Mouse (Mus musculus) midbrain, embryonic 10.5 days (tissue): ENCODE results near the gene Ubqln4. TPM values are rescaled to one million over a fixed set of nuclear protein-coding genes. Genes with fewer than 3 reads are reported as not detected.
A peak's percentile ranks its signal among the peaks of the same experiment; 100 is the strongest.
"Not testable (repeated sequence)": the region's sequence is repeated elsewhere in the genome, so short reads cannot be mapped to it uniquely, and the experiment has no call there.

Experiments used
- DNase-seq: peaks from one replicate; pipeline ENCODE4 v3.0.0-alpha.2; 2017; ENCODE audit warnings: low spot score
- H3K27ac ChIP-seq: fragments of 300-500 bp; sonication (generic); replicated peaks from 2 replicates; pipeline ENCODE4 v1.5.1; 2016; ENCODE audit warnings: mild to moderate bottlenecking
- H3K27me3 ChIP-seq: fragments of 300-500 bp; sonication (generic); 2 replicates; pipeline ENCODE4 v1.6.1; 2016; ENCODE audit warnings: low read depth, mild to moderate bottlenecking; ENCODE audit not compliant: poor library complexity, severe bottlenecking
- H3K36me3 ChIP-seq: fragments of 300-500 bp; sonication (generic); 2 replicates; pipeline ENCODE4 v1.6.1; 2016; ENCODE audit warnings: mild to moderate bottlenecking, moderate library complexity
- H3K4me1 ChIP-seq: fragments of 300-500 bp; sonication (generic); 2 replicates; pipeline ENCODE4 v1.6.1; 2016
- H3K4me3 ChIP-seq: fragments of 300-500 bp; sonication (generic); 2 replicates; pipeline ENCODE4 v1.5.1; 2016; ENCODE audit warnings: mild to moderate bottlenecking, moderate library complexity
- H3K9me3 ChIP-seq: fragments of 300-500 bp; sonication (generic); replicated peaks from 2 replicates; pipeline ENCODE4 v1.6.1; 2016; ENCODE audit warnings: mild to moderate bottlenecking
- WGBS: fragments of 180-500 bp; shearing (Covaris S2); methylation state at CpG from one replicate; pipeline ENCODE4 v1.1.7; 2016; 5-methylcytosine and 5-hydroxymethylcytosine counted together
- polyA plus RNA-seq: library from polyadenylated mRNA; unstranded; fragments of >200 nt; fragmentation: Nextera tagmentation; extraction: Ambion mirVana; gene quantifications from 2 replicates; pipeline ENCODE4 v1.2.1, GENCODE M21; 2016

Gene Ubqln4
- polyA plus RNA-seq, 1 experiment from 2014 or later, result 71.1 TPM

DNA sequence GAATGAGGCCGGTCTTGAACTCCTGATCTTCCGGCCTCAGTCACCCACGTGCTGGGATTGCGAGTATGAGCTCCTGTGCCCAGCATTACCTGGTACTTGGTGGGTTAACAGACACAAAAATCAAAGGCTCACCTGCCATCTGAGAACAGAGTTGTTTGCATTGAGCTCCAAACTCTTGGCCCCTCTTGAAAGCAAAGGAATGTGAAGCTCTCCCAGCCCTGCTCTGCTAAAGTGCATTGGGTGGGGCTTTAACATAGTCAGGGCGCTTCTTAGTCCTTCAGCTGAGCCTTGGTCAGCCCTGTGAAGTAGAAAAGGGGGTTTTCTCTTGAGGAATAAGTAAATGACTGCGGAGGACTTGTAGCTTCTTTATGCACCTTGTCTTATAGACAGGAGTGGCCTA lies 32.2 kb downstream of the Ubqln4 start:
- no peaks in the 10 kb centered on the region for H3K9me3 ChIP-seq
- no peak overlapping the region for H3K4me3 ChIP-seq
- 96% methylated on average over 6 of the region's 6 CpGs for whole genome bisulfite sequencing
- H3K36me3 ChIP-seq, result peaks cover 87% of the 10 kb centered on the region
- peaks cover 8% of the 10 kb centered on the region for H3K4me1 ChIP-seq
- no peak for DNase-seq
- H3K27ac ChIP-seq, result no peak overlapping the region
- no peaks in the 10 kb centered on the region for H3K27me3 ChIP-seq

DNA sequence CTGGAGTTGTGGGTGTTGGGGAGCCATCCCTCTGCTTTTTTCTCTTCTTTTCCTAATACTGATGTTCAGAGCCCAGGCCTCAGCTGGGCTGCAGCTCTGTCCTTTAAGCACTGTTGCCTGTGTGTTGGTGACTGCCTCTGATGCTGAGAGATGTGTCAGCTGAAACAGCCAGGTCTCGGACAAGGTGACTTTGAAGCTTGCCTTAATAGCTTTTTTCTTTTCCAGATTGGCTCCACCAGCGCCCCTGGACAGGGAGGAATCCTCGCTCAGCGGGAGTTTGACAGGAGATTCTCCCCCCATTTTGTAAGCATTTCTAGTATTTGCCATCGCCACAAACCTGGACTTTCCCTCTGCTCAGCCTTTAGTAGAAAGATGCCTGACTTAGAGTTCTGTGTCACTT lies 33.1 kb downstream of the Ubqln4 start:
- no peaks in the 10 kb centered on the region for H3K9me3 ChIP-seq
- H3K27me3 ChIP-seq, result no peaks in the 10 kb centered on the region
- WGBS, result 90% methylated on average over 5 of the region's 5 CpGs
- DNase-seq, result no peak
- no peak overlapping the region for H3K4me3 ChIP-seq
- H3K4me1 ChIP-seq, result peaks cover 10% of the 10 kb centered on the region
- H3K27ac ChIP-seq, result no peak overlapping the region
- peaks cover 79% of the 10 kb centered on the region for H3K36me3 ChIP-seq

DNA sequence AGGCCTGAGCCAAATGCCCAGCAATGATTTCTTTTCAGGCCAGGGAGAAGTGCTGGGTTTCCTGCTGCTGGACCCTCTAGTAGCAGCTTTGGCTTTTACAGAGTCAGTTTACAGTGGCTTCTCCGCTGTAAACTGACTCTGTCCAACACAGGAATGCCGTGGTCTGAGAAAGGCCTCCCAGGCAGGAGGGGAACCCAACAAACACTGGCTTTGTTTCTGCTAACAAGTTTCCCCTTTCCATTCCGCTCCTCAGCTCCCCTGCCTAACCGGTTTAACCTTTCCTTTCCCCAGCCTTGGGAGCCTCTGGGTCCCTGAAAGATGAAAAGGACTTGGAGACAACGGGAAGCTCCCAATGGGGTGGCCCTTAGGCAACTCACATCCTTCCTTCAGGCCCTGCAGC lies 36.7 kb downstream of the Ubqln4 start:
- no peaks in the 10 kb centered on the region for H3K27me3 ChIP-seq
- H3K9me3 ChIP-seq, result no peaks in the 10 kb centered on the region
- DNase-seq, result no peak
- 18% methylated on average over 5 of the region's 5 CpGs for WGBS
- peaks cover 45% of the 10 kb centered on the region for H3K36me3 ChIP-seq
- H3K4me1 ChIP-seq, result peaks cover 21% of the 10 kb centered on the region
- H3K4me3 ChIP-seq, result no peak overlapping the region
- H3K27ac ChIP-seq, result no peak overlapping the region

DNA sequence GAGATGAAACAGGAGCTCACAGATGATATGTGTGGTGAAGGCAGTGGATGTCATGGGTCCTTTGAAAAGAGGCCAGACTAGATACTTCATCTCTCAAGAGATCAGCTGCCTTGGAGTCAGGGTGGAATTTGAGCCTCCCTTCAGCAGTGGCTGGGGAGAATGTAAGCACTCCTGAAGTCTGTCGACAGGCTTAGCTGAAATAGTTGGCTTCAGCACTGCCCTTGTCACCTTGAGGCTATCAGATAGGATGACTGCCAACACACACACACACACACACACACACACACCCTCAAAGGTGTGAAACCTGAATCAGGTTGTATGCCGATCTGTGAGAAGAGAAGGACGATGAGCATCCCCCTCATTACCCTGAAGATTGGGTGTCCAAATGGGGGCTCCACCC lies 37.5 kb downstream of the Ubqln4 start:
- no peaks in the 10 kb centered on the region for H3K27me3 ChIP-seq
- H3K4me1 ChIP-seq, result peaks cover 21% of the 10 kb centered on the region
- no peaks in the 10 kb centered on the region for H3K9me3 ChIP-seq
- H3K36me3 ChIP-seq, result peaks cover 37% of the 10 kb centered on the region
- WGBS, result 44% methylated on average over 3 of the region's 3 CpGs
- H3K4me3 ChIP-seq, result no peak overlapping the region
- H3K27ac ChIP-seq, result no peak overlapping the region
- DNase-seq, result no peak

DNA sequence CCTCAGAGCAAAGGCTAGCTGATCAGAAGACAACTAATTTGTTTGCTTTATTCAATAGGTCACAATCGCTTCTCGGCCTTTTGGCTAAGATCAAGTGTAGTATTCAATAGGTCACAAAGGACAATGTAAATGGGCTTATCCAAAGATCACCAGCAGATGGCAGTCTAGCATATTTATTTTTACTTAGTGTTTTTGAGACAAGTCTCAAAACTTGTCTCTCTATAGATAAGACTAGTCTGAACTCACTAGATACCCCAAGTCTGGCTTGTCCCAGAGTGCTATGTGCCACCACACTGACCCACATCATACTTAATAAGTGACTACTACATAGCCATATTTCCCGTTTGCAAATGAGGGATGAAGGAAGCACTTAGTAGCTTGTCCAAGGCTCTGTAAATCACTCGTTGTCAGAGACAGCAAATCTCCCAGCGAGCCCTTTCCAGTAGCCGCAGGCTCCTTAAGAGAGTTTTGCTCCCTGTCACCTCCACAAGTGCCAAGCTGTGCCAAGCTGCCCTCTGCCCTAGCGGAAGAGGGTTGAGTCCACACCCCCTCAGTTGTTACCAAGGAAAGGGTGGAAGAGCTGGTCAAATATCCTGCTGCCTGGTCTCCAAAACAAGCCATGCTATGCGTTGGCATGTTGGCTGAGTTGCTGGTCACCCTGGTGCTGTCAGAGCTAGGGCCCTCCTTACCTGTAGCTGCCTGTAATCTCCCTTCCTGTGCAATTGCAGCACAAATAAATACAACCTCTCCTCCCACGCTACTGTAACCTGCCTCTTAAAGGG lies 38.6 kb downstream of the Ubqln4 start:
- Histone ChIP-seq H3K9me3 (no peaks in the 10 kb centered on the region), H3K36me3 (peaks cover 26% of the 10 kb centered on the region), H3K4me3 (no peak overlapping the region), H3K27ac (peak overlapping the region; percentile 50; the same call in 1 of the 2 replicates), H3K4me1 (peaks cover 21% of the 10 kb centered on the region), H3K27me3 (no peaks in the 10 kb centered on the region)
- peak; percentile 29 for DNase-seq
- 39% methylated on average over 9 of the region's 9 CpGs for WGBS

DNA sequence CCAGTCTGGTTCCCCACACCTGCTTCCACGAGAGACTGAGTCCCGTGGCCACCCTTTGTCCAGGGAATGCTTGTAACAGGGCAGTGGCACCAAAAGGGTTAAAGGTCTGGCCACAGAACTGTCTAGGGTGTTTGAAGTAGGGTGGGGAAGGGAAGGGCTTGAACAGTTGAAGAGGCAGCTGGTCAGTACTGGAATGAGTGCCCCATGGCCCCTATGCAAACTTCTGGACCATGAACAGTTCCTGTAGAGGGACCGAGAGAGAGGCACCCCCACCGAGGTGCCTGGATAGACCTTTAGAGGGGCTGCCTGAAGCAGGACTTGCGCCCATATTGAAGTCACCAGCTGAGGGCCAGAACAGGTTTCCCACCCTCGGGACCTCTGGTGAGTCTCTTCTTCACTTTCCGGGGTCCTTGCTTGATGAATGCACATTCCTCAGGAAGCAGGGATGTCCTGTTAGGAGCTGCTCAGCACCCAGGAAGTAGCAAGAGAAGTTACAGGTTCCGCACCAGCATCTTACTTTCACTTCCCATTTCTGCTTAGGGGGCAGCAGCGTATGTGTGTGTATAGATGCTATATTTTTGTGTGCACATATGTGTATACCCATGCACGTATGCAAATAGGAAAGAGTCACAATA lies 39.5 kb downstream of the Ubqln4 start:
- Histone ChIP-seq H3K4me3 (no peak overlapping the region), H3K9me3 (no peaks in the 10 kb centered on the region), H3K36me3 (peaks cover 16% of the 10 kb centered on the region), H3K4me1 (peaks cover 21% of the 10 kb centered on the region), H3K27me3 (no peaks in the 10 kb centered on the region), H3K27ac (no peak overlapping the region)
- 74% methylated on average over 10 of the region's 10 CpGs for WGBS
- DNase-seq, result no peak

DNA sequence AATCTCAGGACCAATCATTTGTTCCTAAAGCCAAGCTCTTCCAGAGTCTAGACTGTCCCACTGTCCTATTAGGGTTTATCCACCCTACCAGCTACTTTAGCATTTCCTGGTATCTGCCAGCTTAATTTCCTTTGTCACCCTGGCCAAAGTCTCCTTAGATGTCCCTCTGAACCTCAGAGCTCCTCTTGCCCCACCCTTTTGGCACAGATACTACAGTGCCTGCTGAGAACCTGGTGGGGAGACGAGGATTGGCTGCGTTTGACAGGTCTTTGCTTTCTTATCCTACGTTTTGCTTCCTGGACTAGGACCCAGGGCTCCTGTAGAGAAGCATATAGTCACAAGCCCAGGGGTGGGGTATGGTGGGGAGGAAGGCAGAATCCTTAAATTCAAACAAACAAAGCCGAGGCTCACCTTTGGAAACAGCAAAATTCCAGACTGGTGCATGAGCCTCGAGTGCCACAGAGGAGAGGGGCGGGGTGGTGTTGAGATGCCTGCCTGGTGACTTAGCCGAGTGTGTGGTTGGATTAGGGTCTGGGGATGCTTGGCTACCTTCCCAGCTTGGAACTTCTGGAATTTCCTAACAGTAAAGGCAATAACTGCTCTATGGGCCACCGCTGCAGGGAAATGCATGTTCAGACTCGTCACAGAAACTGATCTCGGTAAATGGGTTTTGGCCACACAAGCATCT lies 40.5 kb downstream of the Ubqln4 start:
- H3K4me3 ChIP-seq, result no peak overlapping the region
- H3K9me3 ChIP-seq, result no peaks in the 10 kb centered on the region
- 69% methylated on average over 10 of the region's 10 CpGs for WGBS
- H3K27ac ChIP-seq, result no peak overlapping the region
- no peaks in the 10 kb centered on the region for H3K27me3 ChIP-seq
- 0 out of 2 replicates have a peak, but pooled peaks cover 7% of the 10 kb centered on the region for H3K36me3 ChIP-seq
- DNase-seq, result no peak
- peaks cover 21% of the 10 kb centered on the region for H3K4me1 ChIP-seq

DNA sequence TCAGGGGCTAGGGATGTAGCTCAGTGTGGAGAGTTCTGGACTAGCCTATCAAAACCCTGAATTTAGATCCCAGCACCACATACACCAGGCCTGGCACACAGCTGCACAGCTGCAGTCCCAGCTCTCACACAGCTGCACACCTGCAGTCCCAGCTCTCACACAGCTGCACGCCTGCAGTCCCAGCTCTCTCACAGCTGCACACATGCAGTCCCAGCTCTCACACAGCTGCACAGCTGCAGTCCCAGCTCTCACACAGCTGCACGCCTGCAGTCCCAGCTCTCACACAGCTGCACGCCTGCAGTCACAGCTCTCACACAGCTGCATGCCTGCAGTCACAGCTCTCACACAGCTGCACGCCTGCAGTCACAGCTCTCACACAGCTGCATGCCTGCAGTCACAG lies 43.0 kb downstream of the Ubqln4 start:
- H3K36me3 ChIP-seq, H3K4me3 ChIP-seq, H3K27me3 ChIP-seq, DNase-seq, H3K9me3 ChIP-seq, H3K27ac ChIP-seq: not testable (repeated sequence)
- H3K4me1 ChIP-seq, result peaks cover 12% of the 10 kb centered on the region
- 75% methylated on average over 4 of the region's 4 CpGs for WGBS

DNA sequence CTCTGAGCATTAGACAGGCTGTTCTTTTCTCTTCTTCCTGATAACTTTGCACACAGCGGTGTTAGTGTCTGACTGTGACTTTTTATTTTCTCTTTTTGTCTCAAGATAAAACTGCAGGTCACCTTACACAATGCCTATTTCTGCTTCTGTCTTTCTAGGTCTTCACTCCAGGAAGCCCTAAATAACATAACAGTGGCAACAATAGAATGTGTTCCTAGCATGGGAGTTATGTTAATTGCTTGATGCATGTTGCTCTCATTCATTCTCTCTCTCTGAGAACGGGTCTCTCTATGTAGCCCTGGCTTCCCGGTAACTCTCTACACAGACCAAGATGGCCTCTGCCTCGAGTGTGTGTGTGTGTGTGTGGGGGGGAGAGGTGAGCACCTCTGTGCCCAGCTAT lies 48.9 kb downstream of the Ubqln4 start:
- no peaks in the 10 kb centered on the region for H3K9me3 ChIP-seq
- no peaks in the 10 kb centered on the region for H3K36me3 ChIP-seq
- no peak for DNase-seq
- peaks cover 12% of the 10 kb centered on the region for H3K27me3 ChIP-seq
- 84% methylated on average over 4 of the region's 4 CpGs for WGBS
- H3K4me3 ChIP-seq, result no peak overlapping the region
- H3K27ac ChIP-seq, result no peak overlapping the region
- peaks cover 16% of the 10 kb centered on the region for H3K4me1 ChIP-seq

DNA sequence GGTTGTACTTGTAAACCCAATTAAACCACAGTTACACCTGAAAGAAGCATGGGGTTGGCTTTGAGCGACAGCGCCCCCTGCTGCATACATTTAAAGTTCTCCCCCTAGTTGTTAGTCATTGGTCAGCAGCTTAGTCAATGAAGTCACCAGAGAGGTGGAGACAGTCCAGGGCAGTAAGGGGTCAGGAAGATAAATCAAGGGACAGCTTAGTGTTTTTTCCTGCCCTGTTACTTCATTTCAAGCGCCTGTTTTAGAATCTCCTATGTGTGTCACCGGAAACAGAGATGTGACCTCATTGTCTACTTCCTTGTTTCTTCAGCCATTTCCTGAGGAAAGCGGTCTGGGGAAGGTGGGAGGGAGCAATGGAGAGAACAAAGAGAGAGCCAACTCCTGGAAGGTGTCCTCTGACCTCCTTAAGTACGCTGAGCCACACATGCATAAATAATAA lies 50.2 kb downstream of the Ubqln4 start:
- peak; percentile 49 for DNase-seq
- H3K4me1 ChIP-seq, result peaks cover 25% of the 10 kb centered on the region
- no peak overlapping the region for H3K27ac ChIP-seq
- H3K4me3 ChIP-seq, result no peak overlapping the region
- peaks cover 12% of the 10 kb centered on the region for H3K27me3 ChIP-seq
- no peaks in the 10 kb centered on the region for H3K36me3 ChIP-seq
- 26% methylated on average over 6 of the region's 6 CpGs for WGBS
- H3K9me3 ChIP-seq, result no peaks in the 10 kb centered on the region

DNA sequence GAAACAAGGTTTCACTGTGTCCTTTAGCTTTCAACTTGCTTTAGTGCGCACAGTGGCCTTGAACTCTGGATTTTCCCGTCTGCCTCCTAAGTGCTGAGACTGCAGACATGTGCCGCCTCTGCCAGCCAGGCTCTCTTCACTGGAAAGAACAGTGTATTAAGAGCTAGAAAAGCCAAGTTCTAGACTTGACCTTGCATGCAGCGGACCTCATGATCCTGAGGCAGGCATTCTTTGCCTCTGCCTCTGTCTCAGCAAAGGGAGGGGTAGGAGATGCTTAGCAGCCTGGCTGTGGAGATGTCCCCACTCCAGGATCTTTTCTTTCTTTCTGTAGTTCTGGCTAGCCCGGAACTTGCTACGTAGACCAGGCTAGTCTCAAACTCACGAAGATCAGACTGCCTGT lies 51.3 kb downstream of the Ubqln4 start:
- Histone ChIP-seq H3K4me3 (no peak overlapping the region), H3K27me3 (peaks cover 12% of the 10 kb centered on the region), H3K27ac (no peak overlapping the region), H3K4me1 (peaks cover 25% of the 10 kb centered on the region), H3K9me3 (no peaks in the 10 kb centered on the region), H3K36me3 (no peaks in the 10 kb centered on the region)
- no peak for DNase-seq
- WGBS, result 95% methylated on average over 7 of the region's 7 CpGs

DNA sequence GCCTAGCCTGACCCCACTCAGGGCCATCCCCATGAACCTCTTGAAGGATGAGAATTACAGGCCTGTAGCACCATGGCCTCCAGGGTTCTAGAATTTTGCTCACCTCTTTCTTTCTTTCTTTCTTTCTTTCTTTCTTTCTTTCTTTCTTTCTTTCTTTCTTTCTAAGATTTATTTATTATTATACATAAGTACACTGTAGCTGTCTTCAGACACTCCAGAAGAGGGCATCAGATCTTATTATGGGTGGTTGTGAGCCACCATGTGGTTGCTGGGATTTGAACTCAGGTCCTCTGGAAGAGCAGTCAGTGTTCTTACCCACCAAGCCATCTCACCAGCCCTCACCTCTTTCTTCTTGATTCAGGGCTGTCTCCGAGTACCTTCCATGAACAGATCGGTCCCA lies 52.1 kb downstream of the Ubqln4 start, which contains the start of gene Arhgef2:
Gene Arhgef2 (plus strand): TSS at position 301 of the 400 bp plus-strand sequence.
- H3K36me3 ChIP-seq, H3K9me3 ChIP-seq, DNase-seq: not testable (repeated sequence)
- Histone ChIP-seq H3K4me1 (peaks cover 25% of the 10 kb centered on the region), H3K27ac (peak within 1 kb of the TSS; percentile 71; the same call in 1 of the 2 replicates), H3K27me3 (peaks cover 12% of the 10 kb centered on the region), H3K4me3 (peak within 1 kb of the TSS; percentile 47)
- WGBS, result 96% methylated on average over 2 of the region's 2 CpGs
